Mouse (Mus musculus) megakaryocyte, embryonic 14.5 days (primary cell): ENCODE data around the gene Rybp.

ENCODE experiments used
- FLI1 ChIP-seq: IDR thresholded peaks from 2 replicates; pipeline ENCODE4 v1.6.1; 2012; ENCODE audit warnings: low read length, inconsistent platforms, mixed read lengths
- GATA1 ChIP-seq: IDR thresholded peaks from 3 replicates; pipeline ENCODE4 v1.6.1; 2012; ENCODE audit warnings: mixed read lengths, low read length, inconsistent platforms, borderline replicate concordance

DNA sequence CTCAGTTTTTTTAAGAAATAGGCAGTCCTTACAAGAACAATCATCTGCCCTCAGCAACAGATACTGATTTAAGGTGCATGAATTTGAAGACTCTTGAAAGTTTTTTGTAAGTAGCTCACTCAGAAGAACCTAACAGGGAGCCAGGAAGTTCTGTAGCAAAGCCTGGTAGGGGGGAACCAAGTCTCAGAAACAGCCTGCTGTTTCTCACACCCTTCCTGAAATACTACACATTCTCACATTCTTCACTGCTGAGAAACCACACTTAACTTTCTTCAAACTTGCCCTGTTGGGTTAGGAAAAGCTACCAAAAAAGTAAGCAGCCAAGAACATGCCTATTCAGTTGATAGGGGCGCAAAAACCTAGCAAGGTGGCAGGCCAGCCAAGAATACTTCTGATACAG lies 32.6 kb downstream of the Rybp start:
- TF ChIP-seq GATA1 (no peak), FLI1 (no peak)
